Mouse (Mus musculus) layer of hippocampus, adult 9-11 months (tissue): Measurements from ENCODE around the gene Zfp410.
A peak's percentile ranks its signal among the peaks of the same experiment; 100 is the strongest.
"Not testable (repeated sequence)": the region's sequence is repeated elsewhere in the genome, so short reads cannot be mapped to it uniquely, and the experiment has no call there.

Experiments
- DNase-seq: peaks from one replicate; pipeline ENCODE4 v3.0.0; 2022

The Zfp410 gene

GRCm38 (mm10) chr12:84316721-84317621, at the start of gene Zfp410:
Gene Zfp410 (plus strand): TSS chr12:84316852.
- peak; percentile 76 for DNase-seq

GRCm38 (mm10) chr12:84267264-84267663, 49.4 kb upstream of the Zfp410 start:
- no peak for DNase-seq

- DNase-seq: no peak
Observed at GRCm38 (mm10) chr12:84273366-84273765, 43.3 kb upstream of the Zfp410 start.

GRCm38 (mm10) chr12:84275288-84275687, 41.4 kb upstream of the Zfp410 start:
- peak; percentile 34 for DNase-seq

GRCm38 (mm10) chr12:84276288-84276687, 40.4 kb upstream of the Zfp410 start:
- DNase-seq: no peak

GRCm38 (mm10) chr12:84276799-84277198, 39.9 kb upstream of the Zfp410 start:
- DNase-seq: no peak

GRCm38 (mm10) chr12:84277832-84278231, 38.8 kb upstream of the Zfp410 start:
- no peak for DNase-seq

- peak; percentile 49 for DNase-seq
Observed at GRCm38 (mm10) chr12:84278901-84279300, 37.8 kb upstream of the Zfp410 start.

GRCm38 (mm10) chr12:84284391-84284790, 32.3 kb upstream of the Zfp410 start:
- DNase-seq: no peak

GRCm38 (mm10) chr12:84284885-84285592, 31.6 kb upstream of the Zfp410 start, which contains the start of gene Ptgr2:
Gene Ptgr2 (plus strand): TSS chr12:84285232.
- peak; percentile 96 for DNase-seq

GRCm38 (mm10) chr12:84285593-84285968, 31.1 kb upstream of the Zfp410 start:
- DNase-seq: no peak

GRCm38 (mm10) chr12:84288461-84288860, 28.2 kb upstream of the Zfp410 start:
- DNase-seq: no peak

- DNase-seq: no peak
Observed at GRCm38 (mm10) chr12:84297851-84298250, 18.8 kb upstream of the Zfp410 start.

- no peak for DNase-seq
Observed at GRCm38 (mm10) chr12:84299265-84299664, 17.4 kb upstream of the Zfp410 start.

- DNase-seq: no peak
Observed at GRCm38 (mm10) chr12:84304101-84304500, 12.6 kb upstream of the Zfp410 start.

GRCm38 (mm10) chr12:84304554-84304953, 12.1 kb upstream of the Zfp410 start:
- DNase-seq: no peak

- DNase-seq: no peak
Observed at GRCm38 (mm10) chr12:84311306-84311705, 5.3 kb upstream of the Zfp410 start.

- no peak for DNase-seq
Observed at GRCm38 (mm10) chr12:84316006-84316405, 646 bp upstream of the Zfp410 start.

GRCm38 (mm10) chr12:84327111-84327512, 10.5 kb downstream of the Zfp410 start:
- DNase-seq: no peak

- DNase-seq: no peak
Observed at GRCm38 (mm10) chr12:84336963-84337625, 20.4 kb downstream of the Zfp410 start.

GRCm38 (mm10) chr12:84347192-84347591, 30.5 kb downstream of the Zfp410 start:
- no peak for DNase-seq

- not testable (repeated sequence) for DNase-seq
Observed at GRCm38 (mm10) chr12:84358699-84359098, 42.0 kb downstream of the Zfp410 start.
